Mouse (Mus musculus) heart, postnatal 0 days (tissue): ENCODE measurements around the gene Lgals3bp.

Source experiments
- CTCF ChIP-seq: IDR thresholded peaks from 2 replicates; pipeline ENCODE4 v1.5.1; 2016; ENCODE audit warnings: antibody characterized with exemption, control low read depth, low read depth
- EP300 ChIP-seq: IDR thresholded peaks from 2 replicates; pipeline ENCODE4 v1.6.1; 2016; ENCODE audit warnings: antibody characterized with exemption, low read depth

- TF ChIP-seq CTCF (no peak), EP300 (no peak)
Observed at GRCm38 (mm10) chr11:118408051-118408740, 6.3 kb upstream of the Lgals3bp start.
